Mouse (Mus musculus): ENCODE measurements at regions not wholly inside any gene's neighbourhood (a gene's known extent, or its start where the extent isn't known, plus 50 kb on each side); places are given as distances from the start of the nearest gene placed in this dataset.

DNA sequence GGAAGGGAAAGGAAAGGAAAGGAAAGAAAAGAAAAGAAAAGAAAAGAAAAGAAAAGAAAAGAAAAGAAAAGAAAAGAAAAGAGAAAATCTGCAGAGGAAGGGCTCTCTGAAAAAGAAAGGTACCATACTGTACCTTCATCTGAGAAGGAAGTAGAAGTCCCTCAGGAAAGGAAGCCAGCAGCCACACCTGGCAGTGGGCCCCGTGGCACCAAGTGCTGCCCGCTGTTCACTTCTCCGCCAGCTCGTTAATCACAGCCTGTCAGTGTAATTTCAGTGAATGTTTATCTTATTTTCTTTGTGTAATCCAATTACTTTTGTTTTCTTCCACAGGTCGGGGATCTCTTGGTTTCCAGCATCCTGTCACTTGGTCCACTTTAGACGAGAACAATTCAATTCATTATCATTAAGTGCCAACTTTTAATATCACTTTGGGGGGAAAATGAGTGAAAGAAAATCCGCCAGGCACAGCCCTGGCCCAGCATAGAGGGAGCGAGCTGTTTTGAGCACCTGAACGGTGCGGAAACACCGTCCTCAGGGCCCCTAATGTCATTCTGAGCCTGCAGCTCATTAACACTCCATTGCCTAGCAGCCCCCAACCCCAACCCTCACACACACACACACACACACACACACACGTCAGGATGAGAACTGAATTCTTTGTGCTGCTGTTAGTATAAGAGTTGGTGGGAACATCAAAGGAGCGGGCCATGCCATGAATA lies 309.7 kb downstream of the Irx2 start:
- no peak for DNase-seq (ENCODE audit: low spot score in 2 of 2)

GRCm38 (mm10) chr13:72947374-72948165 lies 312.7 kb upstream of the Irx4 start:
- no peak for DNase-seq (ENCODE audit: low spot score in 2 of 2)

DNA sequence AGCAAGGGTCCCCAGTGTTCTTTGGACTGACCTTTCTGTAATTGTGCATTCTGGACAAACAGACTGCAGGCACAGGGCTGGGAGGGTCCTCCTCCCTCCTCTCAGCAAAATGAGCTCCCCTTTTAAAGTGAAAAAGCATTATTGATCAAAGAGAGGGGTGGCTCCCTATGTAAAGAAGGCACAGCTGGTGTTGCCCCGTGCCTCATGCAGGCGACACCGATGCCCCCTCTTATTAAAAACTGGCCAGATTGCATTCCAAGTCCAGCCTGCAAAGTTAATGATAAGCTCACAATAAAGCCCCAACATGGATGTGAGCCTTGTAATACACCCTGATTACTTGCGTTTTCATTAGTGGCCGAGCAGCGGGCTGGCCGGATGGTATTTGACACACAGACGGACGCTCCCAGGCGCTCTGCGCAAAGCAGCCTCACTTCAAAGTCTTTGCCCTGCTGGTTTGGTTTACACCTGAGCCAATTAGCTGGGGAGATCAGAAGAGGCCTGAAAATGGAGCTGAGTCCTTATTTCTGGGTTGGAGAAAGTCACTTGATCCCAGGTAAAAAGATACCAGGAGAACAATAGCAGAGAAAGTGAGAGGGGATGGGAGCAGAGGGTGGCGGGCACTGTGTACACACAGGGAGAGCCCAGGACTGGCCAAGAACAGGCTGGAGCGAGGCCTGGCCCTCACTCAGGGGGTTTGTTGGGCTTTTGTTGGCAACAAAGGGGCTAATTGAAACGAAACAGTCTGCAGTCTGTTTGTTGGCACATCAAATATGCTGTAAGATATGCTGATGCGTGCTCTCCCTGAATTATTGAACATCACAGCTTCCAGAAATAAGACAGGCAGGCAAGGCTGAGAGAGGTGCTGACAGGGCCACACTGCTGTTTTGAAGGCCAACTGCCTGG lies 301.4 kb upstream of the Irx4 start:
- DNase-seq (ENCODE audit: low spot score in 2 of 2): no peak

GRCm38 (mm10) chr13:72961291-72961690 lies 299.0 kb upstream of the Irx4 start:
- DNase-seq (ENCODE audit: low spot score in 2 of 2): no peak

DNA sequence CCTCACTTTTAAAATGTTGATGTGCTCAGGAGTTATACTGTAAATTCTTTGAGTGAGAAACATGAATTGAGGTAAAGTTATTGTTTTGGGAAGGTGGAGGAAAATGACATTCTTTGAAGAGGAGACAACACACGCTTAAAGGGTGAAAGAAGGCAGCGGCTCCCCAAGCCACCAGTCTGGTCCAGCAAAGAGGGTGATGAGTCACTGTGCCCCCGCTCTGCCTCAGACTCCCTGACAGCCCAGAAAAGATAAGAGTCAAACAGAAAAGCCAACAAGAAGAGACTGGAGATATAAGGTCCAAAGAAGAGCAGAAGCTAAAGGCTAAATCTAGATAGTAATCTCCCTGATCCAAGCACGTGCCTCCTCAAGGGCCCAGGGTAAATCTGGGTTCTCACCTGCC lies 288.1 kb upstream of the Irx4 start:
- no peak for DNase-seq (ENCODE audit: low spot score in 2 of 2)

DNA sequence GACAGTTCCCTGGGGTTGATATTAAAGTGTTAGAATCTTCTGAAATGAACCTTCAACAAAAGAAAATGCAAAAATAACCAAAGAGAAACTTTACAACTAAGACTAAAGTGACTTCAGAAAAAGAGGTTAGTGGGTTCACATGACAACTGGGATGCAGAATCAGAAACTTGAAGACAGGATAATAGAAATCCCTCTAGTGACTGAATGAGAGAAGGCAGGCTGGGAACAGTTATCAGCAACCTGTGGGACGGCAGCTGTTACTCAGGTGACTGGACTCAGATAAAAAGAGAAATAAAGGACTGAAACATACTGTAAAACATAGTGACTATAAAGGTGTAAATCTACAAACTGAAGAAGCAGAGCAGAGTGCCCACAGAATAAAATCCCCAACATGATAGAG lies 287.4 kb upstream of the Irx4 start:
- no peak for DNase-seq (ENCODE audit: low spot score in 2 of 2)

DNA sequence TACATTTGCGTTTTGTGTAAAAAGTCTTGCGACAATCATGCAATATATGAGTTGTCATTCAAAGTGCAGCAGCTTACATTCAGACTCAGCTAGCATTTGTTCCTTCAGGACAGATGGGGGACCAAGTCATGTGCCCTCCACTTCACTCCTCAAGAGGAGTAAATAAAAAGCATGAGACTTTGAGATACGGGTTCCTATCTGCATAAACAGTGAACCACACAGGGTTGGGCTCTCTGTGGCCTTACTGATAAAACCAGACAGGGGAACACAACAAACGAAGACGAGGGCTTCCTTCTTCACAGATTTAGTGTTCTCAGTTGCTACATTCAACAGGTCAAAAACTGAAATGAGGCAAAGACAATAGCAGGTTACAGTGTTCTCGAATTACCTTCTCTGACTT lies 283.1 kb upstream of the Irx4 start:
- DNase-seq (ENCODE audit: low spot score in 2 of 2): peak in 1 of 2 experiments; percentile 13

DNA sequence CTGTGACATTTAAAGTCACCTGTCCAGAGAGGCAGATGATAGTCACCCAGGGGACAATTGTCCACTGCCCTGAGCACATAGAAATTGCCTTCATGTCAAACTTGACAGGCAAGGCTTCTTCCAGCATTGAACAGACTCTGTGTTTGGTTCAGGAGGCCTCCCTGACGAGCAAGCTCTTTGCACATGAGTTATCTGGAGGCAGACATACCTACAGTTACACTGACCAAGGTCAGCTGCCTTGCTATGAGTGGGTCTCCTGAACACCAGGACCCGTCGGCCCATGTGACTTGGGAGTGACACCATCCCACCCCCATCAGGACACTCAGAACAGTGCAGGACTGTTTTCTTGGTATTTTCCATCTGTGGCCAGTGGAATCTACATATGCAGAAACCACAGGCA lies 282.3 kb upstream of the Irx4 start:
- peak in 1 of 2 experiments; percentile 23 for DNase-seq (ENCODE audit: low spot score in 2 of 2)

GRCm38 (mm10) chr13:72978966-72979365 lies 281.3 kb upstream of the Irx4 start:
- peak in 1 of 2 experiments; percentile 25 for DNase-seq (ENCODE audit: low spot score in 2 of 2)

- peak; percentile 7 to 22 for DNase-seq (ENCODE audit: low spot score in 2 of 2)
Observed at GRCm38 (mm10) chr13:72992589-72993409, 267.5 kb upstream of the Irx4 start.

GRCm38 (mm10) chr13:72993410-72993858 lies 266.8 kb upstream of the Irx4 start:
- peak; percentile 7 to 42 for DNase-seq (ENCODE audit: low spot score in 2 of 2)

GRCm38 (mm10) chr13:72994538-72994937 lies 265.7 kb upstream of the Irx4 start:
- no peak for DNase-seq (ENCODE audit: low spot score in 2 of 2)

- peak; percentile 13 to 57 for DNase-seq (ENCODE audit: low spot score in 2 of 2)
Observed at GRCm38 (mm10) chr13:73008856-73009546, 251.3 kb upstream of the Irx4 start.

GRCm38 (mm10) chr13:73009547-73010475 lies 250.5 kb upstream of the Irx4 start:
- peak; percentile 12 to 55 for DNase-seq (ENCODE audit: low spot score in 2 of 2)

- peak in 1 of 2 experiments; percentile 54 for DNase-seq (ENCODE audit: low spot score in 2 of 2)
Observed at GRCm38 (mm10) chr13:73019181-73019580, 241.1 kb upstream of the Irx4 start.

DNA sequence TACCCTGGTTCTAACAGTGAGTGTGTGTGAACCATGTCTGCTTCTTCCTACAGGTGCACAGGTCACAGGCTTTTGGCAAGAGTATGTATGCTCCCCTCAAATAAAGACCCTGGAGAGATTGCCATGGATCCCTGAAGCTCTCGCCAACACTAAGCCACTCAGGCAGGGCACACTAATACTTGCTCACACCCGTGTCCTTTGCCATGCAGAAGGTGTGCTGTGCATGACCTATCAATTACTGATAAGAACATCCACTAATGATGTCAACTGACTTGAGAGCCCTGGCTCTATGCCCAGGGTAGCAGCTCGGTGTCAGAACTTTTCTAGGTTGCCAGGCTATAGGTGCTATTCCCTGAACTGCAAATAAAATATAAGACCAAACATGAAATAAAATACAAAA lies 229.1 kb upstream of the Irx4 start:
- DNase-seq (ENCODE audit: low spot score in 2 of 2): peak in 1 of 2 experiments; percentile 14

GRCm38 (mm10) chr13:73033055-73033454 lies 227.2 kb upstream of the Irx4 start:
- DNase-seq (ENCODE audit: low spot score in 2 of 2): peak in 1 of 2 experiments; percentile 65

GRCm38 (mm10) chr13:73034065-73034831 lies 226.0 kb upstream of the Irx4 start:
- peak in 1 of 2 experiments; percentile 13 for DNase-seq (ENCODE audit: low spot score in 2 of 2)

Measured in urinary bladder, postnatal 4 days (tissue).